Mouse (Mus musculus) midbrain, embryonic 14.5 days (tissue): ENCODE measurements around the gene Gm11492. TPM values are rescaled to one million over a fixed set of nuclear protein-coding genes. Genes with fewer than 3 reads are reported as not detected.

Source experiments
- ATAC-seq: fragments of 200-750 bp; cut with Nextera tagmentation; 2 replicates; pipeline ENCODE4 v1.8.0; 2017; ENCODE audit warnings: moderate number of reproducible peaks, moderate library complexity; ENCODE audit not compliant: low FRiP score, low TSS enrichment
- DNase-seq: peaks from one replicate; pipeline ENCODE4 v3.0.0-alpha.2; 2015
- H3K27ac ChIP-seq: fragments of 300-500 bp; sonication (generic); replicated peaks from 2 replicates; pipeline ENCODE4 v1.5.1; 2014; ENCODE audit warnings: mild to moderate bottlenecking, low read depth, low read length, moderate library complexity
- H3K27me3 ChIP-seq: fragments of 300-500 bp; sonication (generic); 2 replicates; pipeline ENCODE4 v1.6.1; 2014; ENCODE audit warnings: low read length, control low read depth, mixed read lengths; ENCODE audit not compliant: control insufficient read depth, insufficient read depth
- H3K36me3 ChIP-seq: fragments of 300-500 bp; sonication (generic); 2 replicates; pipeline ENCODE4 v1.6.1; 2014; ENCODE audit warnings: low read length, control low read depth; ENCODE audit not compliant: control insufficient read depth, insufficient read depth
- H3K4me1 ChIP-seq: fragments of 300-500 bp; sonication (generic); 2 replicates; pipeline ENCODE4 v1.6.1; 2014; ENCODE audit warnings: mild to moderate bottlenecking, antibody characterized with exemption, low read length, control low read depth; ENCODE audit not compliant: control insufficient read depth, insufficient read depth
- H3K4me2 ChIP-seq: fragments of 300-500 bp; sonication (generic); 2 replicates; pipeline ENCODE4 v1.6.1; 2014; ENCODE audit warnings: mild to moderate bottlenecking, low read length, moderate library complexity
- H3K4me3 ChIP-seq: fragments of 300-500 bp; sonication (generic); replicated peaks from 2 replicates; pipeline ENCODE4 v1.5.1; 2014; ENCODE audit warnings: low read depth, low read length
- H3K9ac ChIP-seq: fragments of 300-500 bp; sonication (generic); replicated peaks from 2 replicates; pipeline ENCODE4 v1.6.1; 2014; ENCODE audit warnings: mild to moderate bottlenecking, low read length, moderate library complexity
- H3K9me3 ChIP-seq: fragments of 300-500 bp; sonication (generic); 2 replicates; pipeline ENCODE4 v1.6.1; 2016; ENCODE audit warnings: low read length, control low read depth, mixed read lengths; ENCODE audit not compliant: control insufficient read depth
- WGBS: fragments of 180-500 bp; shearing (Covaris S2); extraction: QIAGEN DNeasy Blood & Tissue Kit; methylation state at CpG from one replicate; pipeline ENCODE4 v1.1.7; 2014; 5-methylcytosine and 5-hydroxymethylcytosine counted together
- polyA plus RNA-seq: library from polyadenylated mRNA; unstranded; fragments of >200 nt; fragmentation: Nextera tagmentation; extraction: Ambion mirVana; gene quantifications from 2 replicates; pipeline ENCODE4 v1.2.1, GENCODE M21; 2014

Gene Gm11492
- polyA plus RNA-seq, 1 experiment from 2014 or later: not detected

DNA sequence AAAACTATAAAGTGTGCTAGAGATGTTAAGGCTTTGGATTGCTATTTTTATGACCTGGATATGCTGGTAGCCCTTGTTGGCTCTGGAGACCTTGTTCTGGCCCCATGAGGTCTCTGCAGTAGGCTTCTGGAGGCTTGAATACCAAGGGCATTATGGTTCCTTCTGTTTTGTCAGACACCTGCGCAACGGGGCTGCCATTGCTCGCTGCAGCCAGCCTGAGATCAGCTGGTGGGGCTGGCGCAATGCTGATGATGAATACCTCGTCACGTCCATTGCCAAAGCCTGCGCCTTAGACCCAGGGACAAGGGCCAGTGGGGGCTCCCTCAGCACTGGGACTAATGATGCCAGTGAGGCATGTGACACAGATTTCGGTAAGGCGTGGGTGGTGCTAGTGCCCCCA, 35.8 kb downstream of the Gm11492 start:
- Histone ChIP-seq H3K4me3 (no peak overlapping the region), H3K27me3 (no peaks in the 10 kb centered on the region), H3K36me3 (peaks cover 100% of the 10 kb centered on the region), H3K4me1 (peaks cover 3% of the 10 kb centered on the region), H3K27ac (no peak overlapping the region), H3K9me3 (no peaks in the 10 kb centered on the region), H3K9ac (no peak overlapping the region), H3K4me2 (no peak overlapping the region)
- DNase-seq (no peak), ATAC-seq (no peak)
- 97% methylated on average over 9 of the region's 9 CpGs for WGBS

DNA sequence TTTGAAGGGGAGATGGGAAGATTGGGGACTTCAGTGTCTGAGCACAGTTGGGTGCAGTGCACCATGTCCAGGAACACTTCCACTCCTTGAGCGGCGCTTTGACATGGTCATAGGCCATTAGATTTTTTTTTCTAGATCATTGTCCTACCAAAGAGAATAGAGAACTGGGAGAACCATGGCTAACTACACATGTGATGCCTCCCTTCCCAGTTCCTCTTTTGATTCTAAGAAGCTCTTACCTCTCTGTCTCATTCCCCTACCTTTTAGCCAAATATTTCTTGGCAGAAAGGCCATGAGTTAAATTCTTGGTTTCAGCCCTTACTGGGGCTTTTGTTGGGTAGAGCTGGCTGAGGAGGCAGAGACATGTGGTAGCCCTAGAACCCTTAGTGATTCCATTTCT, 37.1 kb downstream of the Gm11492 start:
- ATAC-seq (no peak), DNase-seq (no peak)
- WGBS: 96% methylated on average over 2 of the region's 2 CpGs
- Histone ChIP-seq H3K9me3 (no peaks in the 10 kb centered on the region), H3K4me1 (no peaks in the 10 kb centered on the region), H3K9ac (no peak overlapping the region), H3K4me3 (no peak overlapping the region), H3K27me3 (no peaks in the 10 kb centered on the region), H3K36me3 (peaks cover 100% of the 10 kb centered on the region), H3K4me2 (no peak overlapping the region), H3K27ac (no peak overlapping the region)

DNA sequence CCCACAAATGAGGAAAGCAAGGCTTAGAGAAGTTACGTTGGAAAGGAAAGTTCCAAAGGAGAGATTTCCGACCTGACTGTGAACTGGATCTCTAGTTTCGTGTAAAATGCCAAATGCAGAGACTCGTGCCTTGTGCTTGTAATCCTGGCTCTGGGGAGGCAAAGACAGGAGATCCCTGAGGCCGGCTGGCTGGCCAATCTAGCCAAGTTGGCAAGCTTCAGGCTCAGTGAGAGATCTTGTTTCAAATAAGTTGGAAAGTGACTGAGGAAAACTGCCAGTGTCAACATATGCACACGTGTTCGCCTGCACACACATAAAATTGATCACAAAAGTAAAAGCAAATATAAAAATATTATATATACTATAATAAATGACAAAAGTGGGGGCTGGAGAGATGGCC, 42.8 kb downstream of the Gm11492 start:
- Histone ChIP-seq H3K36me3 (peaks cover 96% of the 10 kb centered on the region), H3K27ac (no peak overlapping the region), H3K27me3 (no peaks in the 10 kb centered on the region), H3K9ac (no peak overlapping the region), H3K4me3 (no peak overlapping the region), H3K4me1 (no peaks in the 10 kb centered on the region), H3K4me2 (no peak overlapping the region), H3K9me3 (no peaks in the 10 kb centered on the region)
- 92% methylated on average over 7 of the region's 7 CpGs for WGBS
- DNase-seq (no peak), ATAC-seq (no peak)

DNA sequence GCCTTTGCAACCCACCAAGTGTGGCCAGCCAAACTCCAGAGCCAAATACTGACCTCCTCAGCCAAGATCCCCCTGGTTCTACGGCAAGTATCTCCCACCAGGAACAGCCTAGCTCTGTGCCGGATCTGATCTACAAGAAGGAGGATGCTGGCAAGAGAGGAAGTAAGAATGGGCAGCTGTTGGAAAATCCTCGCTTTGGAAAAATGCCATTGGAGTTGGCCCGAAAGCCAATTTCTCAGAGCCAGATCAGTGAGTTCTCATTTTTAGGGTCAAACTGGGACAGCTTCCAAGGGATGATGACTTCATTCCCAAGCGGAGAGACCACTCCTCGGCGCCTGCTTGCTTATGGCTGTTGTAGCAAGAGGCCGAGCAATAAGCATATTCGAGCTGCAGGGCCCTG, 45.1 kb downstream of the Gm11492 start:
- DNase-seq (no peak), ATAC-seq (no peak)
- H3K4me1 ChIP-seq: no peaks in the 10 kb centered on the region
- H3K27ac ChIP-seq: no peak overlapping the region
- H3K36me3 ChIP-seq: peaks cover 96% of the 10 kb centered on the region
- no peak overlapping the region for H3K9ac ChIP-seq
- H3K27me3 ChIP-seq: no peaks in the 10 kb centered on the region
- H3K4me2 ChIP-seq: no peak overlapping the region
- 92% methylated on average over 9 of the region's 9 CpGs for WGBS
- H3K4me3 ChIP-seq: no peak overlapping the region
- no peaks in the 10 kb centered on the region for H3K9me3 ChIP-seq

DNA sequence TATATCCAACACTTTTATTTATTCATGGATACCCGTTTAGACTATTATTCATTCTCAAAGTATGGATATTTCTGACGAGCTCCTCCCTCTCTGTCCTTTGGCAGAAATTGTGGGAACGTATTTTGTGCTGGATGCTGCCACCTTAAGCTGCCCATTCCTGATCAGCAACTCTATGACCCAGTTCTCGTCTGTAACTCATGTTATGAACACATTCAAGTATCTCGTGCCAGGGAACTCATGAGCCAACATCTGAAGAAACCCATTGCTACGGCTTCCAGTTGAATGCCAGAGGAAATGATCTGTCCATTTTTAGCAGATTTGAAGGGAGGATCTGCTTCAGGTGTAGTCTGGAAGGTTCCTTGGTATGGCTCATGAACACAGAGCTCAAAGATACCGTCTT, 47.5 kb downstream of the Gm11492 start:
- Histone ChIP-seq H3K27me3 (no peaks in the 10 kb centered on the region), H3K9me3 (no peaks in the 10 kb centered on the region), H3K4me2 (no peak overlapping the region), H3K27ac (no peak overlapping the region), H3K9ac (no peak overlapping the region), H3K4me1 (no peaks in the 10 kb centered on the region), H3K36me3 (peaks cover 91% of the 10 kb centered on the region), H3K4me3 (no peak overlapping the region)
- no peak for DNase-seq
- 93% methylated on average over 7 of the region's 7 CpGs for WGBS
- ATAC-seq: no peak

DNA sequence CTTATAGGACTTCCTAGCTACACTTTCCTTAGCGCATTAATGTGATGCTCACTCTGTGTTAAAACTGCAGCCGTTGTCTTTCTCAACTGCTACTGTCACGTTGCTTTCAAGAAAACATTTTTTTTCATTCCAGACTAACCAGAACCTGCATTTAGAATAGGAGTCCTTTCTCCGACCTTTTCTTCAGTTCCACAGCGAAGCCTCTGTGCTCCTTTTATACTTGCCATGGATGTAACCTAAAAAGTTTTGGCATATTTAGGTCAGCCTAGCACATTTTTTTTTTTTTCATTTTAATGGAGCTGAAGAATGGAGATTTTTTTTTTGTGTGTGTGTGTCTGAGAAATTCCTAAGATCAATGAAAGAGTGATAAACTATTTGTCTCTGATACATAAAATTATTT, 49.1 kb downstream of the Gm11492 start:
- H3K27ac ChIP-seq: no peak overlapping the region
- peaks cover 86% of the 10 kb centered on the region for H3K36me3 ChIP-seq
- no peak overlapping the region for H3K9ac ChIP-seq
- no peaks in the 10 kb centered on the region for H3K27me3 ChIP-seq
- no peaks in the 10 kb centered on the region for H3K4me1 ChIP-seq
- no peak overlapping the region for H3K4me3 ChIP-seq
- no peak overlapping the region for H3K4me2 ChIP-seq
- DNase-seq (no peak), ATAC-seq (no peak)
- 96% methylated on average over 5 of the region's 5 CpGs for WGBS
- H3K9me3 ChIP-seq: no peaks in the 10 kb centered on the region

DNA sequence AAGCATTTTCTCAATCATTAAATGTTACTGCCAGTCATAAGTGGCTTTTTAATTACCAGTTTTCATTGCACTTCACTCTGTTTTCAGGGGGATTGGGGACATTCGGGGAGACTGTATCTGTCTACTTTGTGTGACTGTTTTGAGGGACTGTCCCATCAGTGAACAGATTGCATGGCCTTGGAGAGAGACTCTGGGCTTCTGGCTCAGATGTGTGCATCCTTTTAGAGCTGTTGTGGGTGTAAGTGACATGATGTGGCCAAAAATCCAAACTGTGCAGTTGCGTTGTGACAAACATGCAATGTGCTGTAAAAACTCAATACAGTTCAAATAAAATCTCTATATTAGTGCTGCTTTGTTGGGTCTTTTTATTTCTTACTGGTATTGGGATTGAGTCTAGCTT, 49.5 kb downstream of the Gm11492 start:
- no peaks in the 10 kb centered on the region for H3K27me3 ChIP-seq
- no peak overlapping the region for H3K27ac ChIP-seq
- no peak for DNase-seq
- no peak overlapping the region for H3K4me3 ChIP-seq
- H3K4me1 ChIP-seq: no peaks in the 10 kb centered on the region
- H3K9ac ChIP-seq: no peak overlapping the region
- no peak for ATAC-seq
- H3K4me2 ChIP-seq: no peak overlapping the region
- no peaks in the 10 kb centered on the region for H3K9me3 ChIP-seq
- WGBS: 97% methylated on average over 2 of the region's 2 CpGs
- peaks cover 82% of the 10 kb centered on the region for H3K36me3 ChIP-seq

DNA sequence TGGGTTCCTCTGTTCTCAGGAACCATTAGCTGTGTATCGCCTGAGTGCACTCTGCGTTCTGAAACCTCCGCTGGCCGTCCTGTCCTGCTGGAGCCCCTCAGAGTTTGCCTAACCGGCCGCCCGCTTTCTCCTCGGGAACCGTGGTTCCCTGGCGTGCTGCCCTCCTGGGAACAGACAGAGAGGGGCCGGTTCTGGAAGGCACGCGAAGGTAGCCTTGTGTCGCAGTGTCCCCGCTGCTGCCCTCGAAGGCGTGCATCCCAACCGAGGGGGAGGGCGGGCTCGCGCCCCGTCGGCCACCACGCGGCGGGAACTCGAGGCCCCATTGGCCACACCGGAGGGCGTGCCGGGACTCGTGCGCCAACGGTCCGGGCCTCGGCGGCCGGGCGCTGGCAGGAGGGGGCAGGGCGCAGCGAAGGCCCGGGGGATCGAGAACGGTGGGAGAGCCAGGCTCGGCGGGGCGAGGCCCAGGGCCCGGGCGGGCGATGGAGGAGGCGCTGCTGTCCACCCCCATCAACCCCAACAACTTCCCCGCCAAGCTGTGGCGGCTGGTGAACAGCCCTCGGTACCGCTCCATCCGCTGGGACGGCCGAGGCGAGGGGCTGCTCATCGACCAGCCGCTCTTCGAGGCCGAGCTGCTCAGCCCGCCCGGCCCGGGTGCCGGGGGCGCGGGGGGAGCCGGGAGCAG, 50.5 kb downstream of the Gm11492 start, which contains the start of gene Hsf5:
Gene Hsf5 (plus strand): TSS at position 375 of the 685 bp plus-strand sequence.
- no peak within 1 kb of the TSS for H3K4me2 ChIP-seq
- WGBS: 86% methylated on average over 58 of the region's 69 CpGs
- H3K4me3 ChIP-seq: no peak within 1 kb of the TSS
- no peak for DNase-seq
- no peaks in the 10 kb centered on the region for H3K9me3 ChIP-seq
- no peak for ATAC-seq
- no peaks in the 10 kb centered on the region for H3K27me3 ChIP-seq
- no peaks in the 10 kb centered on the region for H3K4me1 ChIP-seq
- peaks cover 76% of the 10 kb centered on the region for H3K36me3 ChIP-seq
- no peak within 1 kb of the TSS for H3K9ac ChIP-seq
- no peak within 1 kb of the TSS for H3K27ac ChIP-seq

DNA sequence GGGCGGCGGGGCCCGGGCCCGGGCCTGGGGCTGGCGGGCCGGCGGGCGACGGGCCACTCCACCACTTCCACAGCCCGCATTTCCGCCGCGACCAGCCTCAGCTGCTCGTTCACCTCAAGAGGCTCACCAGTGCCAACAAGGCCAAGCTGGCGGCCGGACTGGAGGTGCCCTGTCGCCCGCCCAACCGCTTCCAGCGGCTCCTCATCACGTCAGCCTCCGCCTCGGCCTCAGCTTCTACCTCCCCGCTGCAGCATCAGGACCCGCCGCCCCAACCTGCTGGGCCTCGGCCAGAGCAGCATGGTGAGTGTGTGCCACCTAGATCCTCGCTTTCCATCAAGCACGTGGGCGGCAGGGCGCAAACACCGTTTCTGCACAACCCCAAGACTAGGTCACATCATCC, 51.2 kb downstream of the Gm11492 start:
- Histone ChIP-seq H3K4me1 (no peaks in the 10 kb centered on the region), H3K27me3 (no peaks in the 10 kb centered on the region), H3K36me3 (peaks cover 73% of the 10 kb centered on the region), H3K4me2 (no peak overlapping the region), H3K9me3 (no peaks in the 10 kb centered on the region), H3K9ac (no peak overlapping the region), H3K4me3 (no peak overlapping the region), H3K27ac (no peak overlapping the region)
- ATAC-seq: no peak
- WGBS: 96% methylated on average over 32 of the region's 32 CpGs
- DNase-seq: no peak
